Mouse (Mus musculus) adrenal gland, adult 8-10 months (tissue): ENCODE measurements around the gene Ccl8. TPM values are rescaled to one million over a fixed set of nuclear protein-coding genes. Genes with fewer than 3 reads are reported as not detected.

Source experiments
- DNase-seq: peaks from one replicate; pipeline ENCODE4 v3.0.0; 2022
- total RNA-seq, 4 experiments: library from RNA; stranded (reverse); gene quantifications; 2 replicates each; pipeline ENCODE4 v1.2.4; 2022

Ccl8 gene
- 1 to 10 TPM in 1 of 4 experiments, not detected in 3; 1.7 TPM for total RNA-seq

DNA sequence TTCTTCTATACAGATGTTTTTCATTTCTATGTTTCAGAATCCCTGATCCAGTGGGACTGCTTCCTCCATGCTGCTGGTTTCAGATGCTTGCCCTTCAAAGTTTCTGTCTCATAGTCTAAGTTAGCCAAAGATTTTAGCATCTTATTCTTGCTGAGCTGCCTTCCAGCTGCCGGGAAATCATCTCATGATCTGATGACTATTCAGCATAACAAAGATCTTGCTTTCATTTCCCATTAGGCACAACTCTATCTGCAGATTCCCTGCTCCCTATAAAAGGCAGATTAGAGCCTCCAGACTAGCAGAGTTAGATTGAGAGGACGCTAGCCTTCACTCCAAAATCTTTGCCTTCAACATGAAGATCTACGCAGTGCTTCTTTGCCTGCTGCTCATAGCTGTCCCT, at the start of gene Ccl8:
TSS of gene Ccl8 (plus strand) at position 301 of the 400 bp plus-strand sequence.
- DNase-seq = no peak

- no peak for DNase-seq
These were observed 47.9 kb upstream of the Ccl8 start for GRCm38 (mm10) chr11:82066953-82067571.

DNA sequence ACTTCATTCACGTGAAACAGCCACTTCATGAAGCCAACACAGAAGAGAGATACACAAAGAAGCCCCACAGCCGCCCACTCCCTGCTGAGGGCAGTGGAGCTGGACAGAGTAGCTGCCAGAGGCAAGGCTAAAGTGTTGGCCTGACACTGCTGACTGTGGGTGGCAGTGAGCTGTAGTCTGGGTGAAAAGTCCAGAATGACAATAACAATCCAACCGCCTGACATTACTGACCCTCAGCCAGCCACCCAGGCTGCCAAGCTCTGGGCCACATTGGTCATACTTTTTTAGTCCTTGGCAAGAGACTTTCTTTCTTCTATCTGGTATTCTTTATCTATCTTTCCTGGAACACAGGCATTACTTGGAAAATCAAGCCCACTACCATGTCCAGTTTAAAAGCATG, 43.9 kb upstream of the Ccl8 start:
- no peak for DNase-seq

GRCm38 (mm10) chr11:82072374-82072773, 42.6 kb upstream of the Ccl8 start:
- no peak for DNase-seq

DNA sequence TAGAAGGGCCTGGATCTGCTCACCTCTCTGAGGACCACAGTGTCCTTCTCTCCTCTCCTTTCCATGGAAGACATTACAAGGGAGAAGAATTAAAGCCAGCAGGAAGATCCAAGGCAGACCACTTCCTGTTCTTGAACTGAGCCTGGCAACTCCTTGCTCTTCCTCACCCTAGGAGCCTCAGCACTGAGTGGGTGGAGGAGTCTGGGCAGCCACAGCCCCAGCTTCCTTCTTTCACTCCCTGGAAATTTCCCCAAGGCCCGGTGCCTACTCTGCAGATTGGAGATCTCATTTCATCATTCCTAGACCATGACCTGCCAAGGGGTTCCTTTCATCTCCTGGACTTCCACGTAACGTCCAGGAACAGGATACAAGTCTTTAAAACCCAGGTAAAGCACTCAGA, 42.0 kb upstream of the Ccl8 start:
- DNase-seq = no peak

DNA sequence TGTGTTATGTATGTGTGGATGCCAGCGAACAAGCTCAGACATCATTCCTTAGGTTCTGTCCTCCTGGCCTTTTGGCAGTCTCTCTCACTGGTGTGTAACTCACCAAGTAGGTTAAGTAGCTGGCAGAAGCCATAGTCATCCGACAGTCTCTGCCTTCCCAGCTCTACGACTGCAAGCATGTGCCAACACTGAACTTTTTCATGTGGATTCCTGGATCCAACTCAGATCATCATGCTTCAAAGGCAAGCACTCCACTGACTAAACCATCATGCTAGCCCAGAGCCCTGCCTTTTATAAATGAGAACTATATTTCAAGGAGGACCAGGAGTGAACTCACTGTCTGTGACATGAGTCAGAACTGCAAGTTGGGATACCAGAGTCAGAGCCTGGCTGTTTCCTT, 41.3 kb upstream of the Ccl8 start:
- no peak for DNase-seq

- DNase-seq = no peak
These were observed 38.0 kb upstream of the Ccl8 start for GRCm38 (mm10) chr11:82077031-82077430.

- DNase-seq = no peak
These were observed 36.8 kb upstream of the Ccl8 start for GRCm38 (mm10) chr11:82078136-82078730.

DNA sequence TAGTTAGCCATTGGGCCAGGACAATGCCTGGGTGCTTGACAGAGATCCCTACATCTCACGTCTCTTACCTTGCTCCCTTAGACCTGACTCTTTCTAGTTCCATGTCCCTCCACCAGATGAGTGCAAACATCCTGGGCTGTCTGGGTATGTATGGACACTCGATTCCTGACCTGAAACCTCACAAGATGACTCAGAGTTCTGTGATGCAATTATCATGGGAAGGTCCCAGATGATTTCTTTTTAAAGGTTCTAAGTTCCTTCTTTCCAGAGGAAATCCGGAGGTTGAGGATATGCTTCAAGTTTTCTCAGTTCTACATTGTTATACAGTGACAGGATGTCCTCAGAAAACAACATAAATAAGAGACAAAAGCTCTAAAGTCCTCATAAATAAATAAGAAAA, 34.1 kb upstream of the Ccl8 start:
- DNase-seq = no peak

- no peak for DNase-seq
These were observed 30.6 kb upstream of the Ccl8 start for GRCm38 (mm10) chr11:82084360-82084759.

DNA sequence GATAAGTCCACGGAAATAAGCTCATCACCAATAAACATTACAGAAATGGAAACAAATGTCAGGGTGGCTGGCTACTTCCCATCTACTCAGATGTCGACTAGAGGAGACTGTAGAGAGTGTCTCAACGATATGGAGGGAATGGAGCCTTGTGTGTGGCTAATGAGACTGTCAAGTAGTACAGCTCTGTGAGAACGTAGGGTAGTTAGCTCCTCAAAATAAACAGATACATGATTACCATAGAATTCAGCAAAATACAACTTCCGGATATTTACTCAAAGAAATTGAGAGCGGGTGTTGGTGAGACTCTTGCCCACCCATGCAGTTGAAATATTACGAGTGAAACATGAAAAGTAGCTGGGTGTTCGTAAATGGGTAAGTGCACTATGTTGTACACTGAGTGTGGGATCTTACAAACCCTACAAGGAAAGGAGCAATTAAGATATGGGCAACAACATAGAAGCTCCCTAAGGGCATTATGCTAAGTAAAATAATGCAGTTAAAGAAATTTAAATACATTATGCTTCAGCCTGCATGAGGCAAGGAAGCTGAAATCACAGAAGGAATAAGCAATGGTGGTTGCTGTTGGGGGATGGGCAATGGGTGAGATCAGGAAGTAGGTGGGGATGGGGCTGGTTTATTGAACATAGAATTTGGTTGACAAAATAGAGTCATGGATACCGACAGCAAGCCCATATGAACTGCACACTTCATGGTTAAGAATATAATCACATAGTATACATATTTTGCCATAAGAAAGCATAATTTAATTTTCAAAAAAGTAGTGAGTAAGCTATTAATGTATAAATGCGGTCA, 15.3 kb upstream of the Ccl8 start:
- DNase-seq = no peak

DNA sequence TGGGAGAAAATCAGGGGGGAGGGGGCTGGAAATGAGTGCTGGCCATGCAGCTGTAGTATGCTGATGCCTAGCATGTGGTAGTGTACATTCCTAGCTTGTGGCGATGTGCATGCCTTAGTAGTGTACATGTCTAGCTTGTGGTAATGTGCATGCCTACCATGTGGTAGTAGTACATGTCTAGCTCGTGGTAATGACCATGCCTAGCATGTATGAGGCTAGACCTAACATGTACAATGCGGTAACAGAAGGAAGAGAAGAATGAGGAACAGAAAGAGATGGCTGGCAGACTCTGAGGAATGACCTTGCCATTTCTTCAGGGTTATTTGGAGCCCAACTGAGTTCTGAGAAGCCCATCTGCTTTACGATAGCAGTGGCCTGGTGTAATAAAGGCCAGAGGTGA, 13.9 kb upstream of the Ccl8 start:
- no peak for DNase-seq

DNA sequence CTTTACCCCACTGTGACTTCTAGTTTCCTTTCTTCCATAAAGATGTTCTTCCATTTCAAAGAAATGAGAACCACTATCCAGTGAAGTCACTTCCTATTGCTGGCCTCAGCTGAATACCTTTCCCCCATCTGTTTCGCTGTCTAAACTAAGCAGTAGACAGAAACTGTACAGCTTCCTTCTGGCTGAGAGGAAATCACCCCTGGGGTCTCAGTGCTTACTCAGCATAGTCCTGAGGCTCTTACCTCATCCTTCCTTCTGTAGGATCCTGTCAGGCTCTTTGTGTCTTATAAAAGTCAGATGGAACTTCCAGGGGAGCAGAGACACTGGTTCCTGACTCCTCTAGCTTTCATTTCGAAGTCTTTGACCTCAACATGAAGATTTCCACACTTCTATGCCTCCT, 13.5 kb upstream of the Ccl8 start, which contains the start of gene Ccl12:
TSS of gene Ccl12 (plus strand) at position 317 of the 400 bp plus-strand sequence.
- no peak for DNase-seq

GRCm38 (mm10) chr11:82109611-82110010, 5.4 kb upstream of the Ccl8 start:
- DNase-seq = no peak

GRCm38 (mm10) chr11:82110372-82111248, 4.4 kb upstream of the Ccl8 start:
- DNase-seq = no peak

- no peak for DNase-seq
These were observed 1.1 kb downstream of the Ccl8 start for GRCm38 (mm10) chr11:82116041-82116440.

- DNase-seq = no peak
These were observed 18.0 kb downstream of the Ccl8 start for GRCm38 (mm10) chr11:82132977-82133376.

- peak; percentile 2 for DNase-seq
These were observed 21.2 kb downstream of the Ccl8 start for GRCm38 (mm10) chr11:82136196-82136595.

GRCm38 (mm10) chr11:82139492-82140094, 24.6 kb downstream of the Ccl8 start:
- no peak for DNase-seq

- no peak for DNase-seq
These were observed 44.1 kb downstream of the Ccl8 start for GRCm38 (mm10) chr11:82159126-82159525.

DNA sequence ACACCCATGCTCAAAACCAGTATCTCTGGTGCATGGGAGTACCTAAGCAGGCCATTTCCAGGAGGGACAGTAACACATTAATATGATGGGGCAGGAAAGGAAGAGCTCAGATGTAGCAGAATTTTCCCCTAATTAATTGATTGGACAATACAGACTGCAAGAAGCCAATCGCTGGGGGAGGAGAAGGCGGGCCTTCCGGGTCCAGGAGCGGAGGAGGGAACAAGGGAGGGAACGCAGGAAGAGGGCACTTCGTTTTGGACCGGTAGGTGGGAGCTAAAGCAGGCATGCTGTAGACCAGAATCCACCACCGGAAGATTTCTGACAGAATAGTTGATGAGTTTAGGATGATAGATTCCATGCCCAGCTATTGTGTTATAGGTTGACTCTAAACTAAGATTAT, 48.3 kb downstream of the Ccl8 start:
- no peak for DNase-seq
